Mouse (Mus musculus) spleen, postnatal 10 days (tissue): ENCODE data around the gene Apom.
A peak's percentile ranks its signal among the peaks of the same experiment; 100 is the strongest.

ENCODE experiments used
- DNase-seq, 2 experiments: peaks; one replicate each; pipeline ENCODE4 v3.0.0; 2021 to 2022; ENCODE audit warnings: low spot score in 2 of 2

Apom gene

DNA sequence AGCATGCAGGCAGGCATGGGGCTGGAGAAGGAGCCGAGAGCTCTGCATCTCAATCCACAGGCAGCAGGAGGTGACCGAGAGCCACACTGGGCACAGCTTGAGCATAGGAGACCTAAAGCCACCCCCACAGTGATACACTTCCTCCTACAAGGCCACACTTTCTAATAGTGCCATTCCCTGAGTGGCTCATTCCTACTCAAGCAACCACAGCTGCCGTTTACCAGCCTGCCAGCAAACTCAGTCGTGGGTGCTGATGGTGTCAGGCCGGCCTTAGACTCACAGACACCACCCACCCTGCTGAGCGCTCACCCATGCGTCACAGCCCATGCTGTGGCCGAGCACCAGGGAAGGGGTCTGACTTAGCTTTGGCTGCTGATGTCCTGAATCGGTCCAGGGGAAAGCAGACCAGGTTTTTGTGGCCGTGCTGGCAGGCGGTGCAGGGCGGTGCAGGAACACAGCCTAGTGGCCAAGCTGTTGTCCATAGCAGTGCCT is 34.6 kb downstream of the Apom start:
- DNase-seq, result peak in 1 of 2 experiments; percentile 72

DNA sequence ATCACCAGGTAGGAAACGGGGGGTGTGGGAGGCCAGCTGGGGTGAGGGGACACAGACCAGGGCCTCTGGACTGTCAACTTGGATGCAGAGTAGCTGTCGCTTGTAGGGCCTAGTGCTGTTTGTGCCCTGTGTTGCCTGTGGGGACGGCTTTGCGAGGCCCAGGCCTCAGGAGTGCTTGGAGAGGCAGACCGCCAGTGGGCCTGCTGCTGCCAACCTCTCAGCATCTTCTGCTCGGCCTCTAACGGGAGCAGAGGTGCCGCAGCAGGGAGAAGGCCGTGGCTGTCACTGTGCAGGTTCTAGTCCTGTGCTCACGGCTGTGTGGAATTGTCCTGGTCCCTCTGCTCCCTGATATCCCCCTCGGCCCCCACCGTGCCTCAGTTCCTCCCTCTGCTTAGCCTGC is 35.3 kb downstream of the Apom start:
- no peak for DNase-seq

DNA sequence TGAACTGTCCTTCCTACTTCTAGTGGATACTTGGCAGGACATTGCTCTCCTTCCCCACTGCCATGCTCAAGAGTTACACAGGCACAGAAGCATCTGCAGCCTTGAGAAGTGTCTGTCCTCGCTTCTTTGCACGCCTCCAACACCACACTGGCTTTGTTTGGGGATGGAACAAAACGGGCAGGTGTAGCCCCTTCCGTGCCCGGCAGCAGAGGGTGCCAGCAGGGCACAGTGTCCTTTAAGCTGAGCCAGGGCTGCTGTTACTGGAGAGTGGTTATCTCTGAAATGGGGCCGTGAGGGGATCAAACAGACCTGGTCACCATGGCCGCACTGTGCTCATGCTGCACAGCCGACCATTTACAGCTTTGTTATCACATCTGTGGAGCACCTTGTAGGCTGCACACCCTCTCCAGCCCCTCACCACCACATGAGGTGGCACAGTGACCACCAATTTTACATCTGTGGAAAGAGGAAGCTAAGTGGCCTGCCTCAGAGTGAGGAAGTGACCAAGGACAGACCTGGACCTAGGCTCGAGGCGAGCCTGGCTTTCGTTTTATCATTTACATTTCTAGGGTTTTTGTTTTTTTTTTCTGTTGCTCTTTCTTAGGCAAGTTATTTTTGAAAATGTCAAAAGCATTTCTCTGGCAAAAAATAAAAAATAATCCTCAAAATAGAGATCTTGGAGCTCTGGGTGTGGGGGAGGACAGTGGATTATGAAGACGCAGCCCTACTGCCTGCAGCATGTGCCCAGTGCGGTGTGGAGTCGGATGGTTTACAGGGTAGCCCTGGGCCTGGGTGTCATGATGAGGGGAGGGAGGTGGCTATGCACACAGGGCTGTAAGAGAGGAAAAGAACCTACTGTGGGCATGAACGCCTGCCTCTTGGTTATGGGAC is 37.1 kb downstream of the Apom start:
- DNase-seq, result no peak

DNA sequence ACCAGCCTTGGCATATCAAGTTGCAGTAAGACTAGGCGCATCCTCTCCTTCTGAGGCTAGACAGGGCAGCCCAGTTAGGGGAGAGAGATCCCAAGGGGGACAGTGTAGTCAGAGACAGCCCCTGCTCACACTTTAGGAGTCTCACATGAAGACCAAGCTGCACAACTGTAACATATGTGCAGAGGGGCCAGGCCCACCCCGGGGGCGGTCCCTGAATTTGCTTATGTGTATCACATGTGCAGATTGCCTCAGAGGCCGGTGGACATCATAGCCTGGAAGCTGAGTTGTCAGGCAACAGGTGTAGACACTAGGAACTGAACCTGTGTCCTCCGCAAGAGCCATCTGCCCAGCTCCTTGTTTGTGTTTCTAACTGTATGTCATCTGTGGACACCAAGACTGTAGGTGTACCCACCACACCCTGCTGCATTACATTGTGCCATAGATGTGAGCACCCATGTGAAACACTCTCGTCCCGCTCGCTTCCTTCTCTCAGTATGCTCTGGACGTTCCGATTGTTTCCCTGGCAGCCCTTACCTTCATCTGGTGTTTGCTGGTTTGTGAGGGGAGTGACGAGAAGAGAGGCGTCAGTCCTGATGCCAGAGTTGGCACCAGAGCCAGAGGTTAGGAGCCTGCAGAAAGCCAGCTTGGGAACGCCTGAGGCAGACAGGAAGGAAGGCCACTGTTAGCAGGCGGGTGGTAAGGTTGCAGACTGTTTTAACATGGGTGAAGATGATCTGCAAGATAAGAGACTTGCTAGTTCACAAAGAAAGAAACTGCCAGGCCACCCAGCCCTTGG is 39.2 kb downstream of the Apom start:
- no peak for DNase-seq

DNA sequence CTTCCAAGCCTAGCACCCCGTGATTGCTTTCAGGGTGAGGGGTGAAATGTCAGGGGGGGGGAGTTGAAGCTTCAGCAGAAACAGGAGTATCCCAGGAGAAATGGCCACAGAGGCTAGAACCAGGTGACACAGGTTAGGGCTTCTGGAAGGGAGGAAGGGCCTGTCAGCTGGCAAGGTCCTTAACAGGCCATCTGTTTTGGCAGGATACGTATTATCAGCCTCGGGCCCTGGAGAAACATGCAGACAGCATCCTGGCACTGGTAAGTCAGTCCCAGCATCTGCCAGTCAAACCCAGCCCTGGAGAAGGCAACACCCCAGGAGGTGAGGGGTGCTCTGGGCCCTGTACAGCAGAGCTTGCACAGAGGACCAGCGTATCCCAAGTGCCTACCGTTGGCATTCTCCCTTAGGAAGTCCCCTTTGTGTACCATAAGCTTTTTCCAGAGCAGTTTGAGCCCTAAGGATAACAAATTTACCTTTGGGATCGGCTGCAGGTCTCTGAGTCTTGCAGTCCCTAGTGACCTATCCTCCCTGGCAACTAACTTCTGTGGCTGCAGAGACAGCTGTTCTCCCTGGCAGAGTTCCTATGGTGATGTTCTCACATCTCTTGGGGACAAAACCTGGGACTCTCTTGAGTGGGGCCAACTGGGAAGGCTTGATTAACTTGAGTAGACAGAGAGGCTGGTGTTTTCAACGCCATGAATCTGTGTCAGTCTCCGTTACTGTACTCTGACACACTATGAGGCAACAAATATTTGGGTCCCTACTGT is 41.5 kb downstream of the Apom start:
- peak; percentile 56 to 72 for DNase-seq

DNA sequence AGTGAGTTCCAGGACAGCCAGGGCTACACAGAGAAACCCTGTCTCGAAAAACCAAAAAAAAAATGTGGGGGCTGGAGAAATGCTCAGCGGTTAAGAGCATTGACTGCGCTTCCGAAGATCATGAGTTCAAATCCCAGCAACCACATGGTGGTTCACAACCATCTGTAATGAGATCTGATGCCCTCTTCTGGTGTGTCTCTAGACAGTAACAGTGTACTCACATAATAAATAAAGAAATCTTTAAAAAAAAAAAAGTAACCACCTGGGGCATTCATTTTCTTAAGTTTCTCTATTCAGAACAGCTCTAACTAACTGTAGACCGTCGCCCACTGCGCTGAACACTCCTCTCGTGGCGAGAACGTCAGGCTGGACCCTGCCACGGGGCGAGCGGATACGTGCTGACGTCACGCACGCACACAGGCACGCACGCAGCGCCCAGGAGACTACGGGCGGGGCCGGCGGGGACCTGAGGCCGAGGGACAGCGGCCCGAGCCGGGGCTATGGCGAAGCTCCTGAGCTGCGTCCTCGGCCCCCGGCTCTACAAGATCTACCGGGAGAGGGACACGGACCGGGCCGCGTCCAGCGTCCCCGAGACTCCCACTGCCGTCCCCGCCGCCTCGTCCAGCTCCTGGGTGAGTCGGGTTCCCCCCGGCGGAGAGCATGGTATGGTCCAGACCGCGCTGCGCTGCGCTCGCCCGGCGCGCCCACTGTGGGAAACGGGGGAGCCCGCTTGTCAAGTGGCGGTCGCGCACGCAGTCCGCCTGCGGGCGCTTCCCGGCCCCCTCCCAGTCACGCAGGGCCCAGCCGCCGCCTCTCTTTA is 42.8 kb downstream of the Apom start, which contains the start of gene Abhd16a:
TSS of gene Abhd16a (plus strand) at position 439 of the 820 bp plus-strand sequence.
- peak; percentile 95 to 98 for DNase-seq

DNA sequence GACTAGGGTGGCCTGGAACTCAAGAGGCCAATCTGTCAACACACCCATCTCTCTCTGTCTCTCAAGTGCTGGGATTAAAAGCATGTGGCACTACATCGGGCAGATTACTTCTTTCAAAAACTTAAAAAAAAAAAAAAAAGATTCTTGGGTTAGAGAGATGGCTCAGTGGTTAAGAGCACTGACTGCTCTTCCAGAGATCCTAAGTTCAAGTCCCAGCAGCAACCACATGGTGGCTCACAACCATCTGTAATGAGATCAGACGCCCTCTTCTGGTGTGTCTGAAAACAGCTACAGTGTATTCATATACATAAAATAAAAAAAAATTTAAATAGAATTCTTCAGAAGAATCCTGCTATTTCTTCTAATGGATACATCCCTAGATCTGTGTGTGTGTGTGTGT is 43.7 kb downstream of the Apom start:
- no peak for DNase-seq

DNA sequence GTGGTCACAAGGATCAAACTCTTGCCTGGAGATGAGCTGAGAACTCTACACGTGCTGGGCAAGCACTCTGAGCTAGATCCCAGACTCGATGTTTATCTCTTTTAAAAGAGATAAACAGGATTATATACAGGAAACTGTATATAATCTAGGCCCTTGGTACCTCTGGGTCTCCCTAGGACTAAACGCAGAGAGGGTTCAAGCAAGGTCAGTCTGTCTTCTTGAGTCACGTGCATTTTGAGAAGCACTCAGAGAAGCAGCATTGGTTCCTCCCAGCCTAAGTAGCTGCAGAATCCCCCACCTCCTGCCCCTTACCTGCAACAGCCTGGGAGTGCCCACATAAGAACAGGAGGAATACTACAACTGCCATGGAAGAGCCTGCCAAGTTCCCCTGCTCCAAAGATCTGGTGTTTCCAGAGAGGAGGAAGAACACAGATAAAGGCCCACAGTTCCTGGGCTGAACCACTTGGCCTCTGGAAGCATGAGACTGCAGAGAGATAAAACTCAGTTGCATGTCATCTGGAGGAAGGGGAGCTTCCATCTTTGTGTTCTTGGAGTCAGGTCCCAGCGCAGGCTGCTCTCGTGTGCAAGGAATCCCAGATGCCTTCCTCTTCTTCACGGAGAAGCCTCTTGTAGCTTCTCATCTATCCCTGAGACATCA is 46.5 kb downstream of the Apom start, which contains the start of gene Ly6g6f:
TSS of gene Ly6g6f (minus strand) at position 403 of the 658 bp plus-strand sequence.
- no peak for DNase-seq

DNA sequence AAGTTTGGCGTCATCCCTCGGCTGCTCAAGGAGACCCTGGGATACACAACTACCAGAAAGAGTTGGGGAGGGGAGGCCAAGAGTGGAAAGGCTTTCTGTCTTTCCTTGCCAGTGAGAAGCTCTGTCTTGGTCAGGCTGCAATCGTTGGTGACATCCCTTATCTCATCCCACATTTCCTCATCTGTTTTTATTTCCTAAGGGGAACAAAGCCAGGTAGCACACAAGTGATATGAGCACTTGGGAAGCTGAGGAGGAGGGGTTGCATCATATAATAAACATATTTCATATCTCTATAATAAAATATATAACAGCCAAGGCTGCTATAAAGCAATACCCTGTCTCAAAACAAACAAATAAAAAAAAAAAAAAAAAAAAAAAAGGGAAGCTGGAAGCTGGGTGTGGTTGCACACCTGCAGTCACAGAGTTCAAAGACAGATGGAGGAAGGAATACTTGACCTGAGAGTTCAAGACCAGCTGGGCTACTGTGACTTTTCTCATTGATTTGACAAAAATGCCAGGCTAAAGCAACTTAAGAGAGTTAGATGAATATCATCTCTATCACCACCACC is 47.8 kb downstream of the Apom start:
- no peak for DNase-seq

DNA sequence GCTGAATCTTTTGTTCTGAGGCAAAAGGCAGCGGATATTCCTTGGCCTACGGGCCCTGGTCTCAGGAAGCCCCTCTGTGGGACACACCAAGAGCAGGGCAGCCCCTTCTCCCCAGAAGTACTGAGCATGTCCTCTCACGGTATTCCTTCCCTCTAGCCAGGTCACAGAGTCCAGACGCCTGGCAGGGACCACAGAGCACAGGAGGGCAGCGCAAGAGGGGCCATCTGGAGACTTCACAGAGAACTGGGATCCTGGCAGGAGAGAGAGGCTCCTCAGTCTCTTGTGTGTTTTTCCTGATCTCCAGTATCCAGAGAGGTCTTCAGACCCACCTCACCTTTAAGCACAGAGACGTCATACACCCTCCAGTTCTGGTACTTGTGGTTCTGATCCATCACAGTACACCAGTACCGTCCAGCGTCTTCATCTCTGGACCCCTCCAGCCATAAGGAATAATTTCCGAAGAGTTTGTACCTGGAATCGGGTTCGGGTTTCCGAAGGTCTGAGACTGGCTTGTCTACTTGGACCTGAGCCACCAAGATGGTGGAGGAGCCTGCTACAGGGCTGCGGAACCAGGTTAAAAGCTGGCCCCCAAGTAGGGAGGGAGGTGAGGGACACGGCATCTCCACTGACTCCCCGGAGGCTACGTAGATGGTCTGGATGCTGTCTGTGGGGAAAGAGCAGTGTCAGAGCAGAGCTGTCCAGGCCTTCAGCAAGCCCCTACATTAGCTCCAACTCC is 48.8 kb downstream of the Apom start:
- no peak for DNase-seq

DNA sequence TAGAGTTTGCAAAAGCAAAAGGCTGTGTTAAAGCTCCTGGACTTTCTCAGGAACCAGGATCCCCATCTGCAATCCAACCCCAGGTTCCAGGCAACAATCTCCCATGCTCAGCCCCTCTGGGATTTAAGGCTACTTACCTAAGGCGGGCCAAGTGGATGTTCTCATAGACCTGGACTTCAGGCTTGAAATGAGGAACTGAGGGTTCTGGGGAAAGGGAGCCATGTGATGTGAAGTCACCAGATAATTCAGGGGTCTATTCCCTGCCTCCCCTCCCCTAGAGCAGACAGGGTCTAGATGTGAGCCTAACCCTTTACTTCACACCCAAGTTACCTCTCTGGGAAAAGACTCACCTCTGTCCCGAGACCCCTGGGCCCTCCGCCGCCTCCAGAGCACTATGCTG is 51.1 kb downstream of the Apom start:
- no peak for DNase-seq

DNA sequence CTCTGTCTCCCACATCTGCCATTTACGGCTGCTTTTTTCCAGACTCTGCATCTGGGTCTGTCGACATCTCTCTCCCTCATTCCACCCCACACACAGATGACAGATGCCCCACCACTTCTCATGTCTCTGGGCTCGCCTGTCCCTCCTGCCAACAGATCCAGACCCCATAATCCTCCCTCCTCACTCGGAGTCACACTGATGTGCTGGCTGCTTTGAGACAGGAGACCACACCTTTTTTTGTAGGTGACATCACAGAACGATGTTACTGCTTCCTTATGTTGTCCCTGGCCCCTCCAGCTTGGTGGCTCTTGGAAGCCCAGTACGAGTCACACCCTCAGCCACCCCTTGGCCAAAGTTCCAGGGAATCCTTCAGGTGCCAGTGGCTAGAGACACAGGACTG is 51.6 kb downstream of the Apom start:
- no peak for DNase-seq

DNA sequence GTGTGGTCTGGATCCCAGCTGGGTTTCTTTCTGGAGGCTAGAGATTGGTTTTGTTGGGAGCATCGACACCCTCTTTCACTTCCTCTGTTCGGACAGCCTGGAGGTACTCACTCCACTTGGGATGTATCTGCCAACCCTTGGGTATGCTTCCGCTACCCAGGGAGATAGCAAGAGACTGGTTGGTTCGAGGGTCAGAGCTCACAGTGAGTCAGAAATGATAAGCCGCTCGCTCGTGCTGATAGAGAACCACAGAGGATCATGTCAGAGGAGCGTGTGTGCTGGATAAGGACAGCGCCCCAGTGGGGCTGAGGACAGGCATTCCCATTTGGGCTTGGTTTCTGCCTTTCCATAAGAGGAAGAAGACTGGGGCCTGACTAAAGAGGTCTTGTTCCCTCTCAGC is 52.1 kb downstream of the Apom start:
- DNase-seq, result peak in 1 of 2 experiments; percentile 37
